Mouse (Mus musculus) heart, adult 2 months (tissue): Measurements from ENCODE around the gene Prnd.

Source experiments
- CTCF ChIP-seq: fragments of 200-600 bp; IDR thresholded peaks from 2 replicates; pipeline ENCODE4 v1.8.1; 2022; ENCODE audit warnings: antibody characterized with exemption, mild to moderate bottlenecking, moderate library complexity
- EP300 ChIP-seq: fragments of 200-500 bp; IDR thresholded peaks from 2 replicates; pipeline ENCODE4 v1.6.1; 2011; ENCODE audit warnings: low read depth, low read length, control low read depth; ENCODE audit not compliant: insufficient read depth
- POLR2A ChIP-seq: fragments of 200-500 bp; IDR thresholded peaks from 2 replicates; pipeline ENCODE4 v1.6.1; 2011; ENCODE audit warnings: mild to moderate bottlenecking, low read depth, low read length, control low read depth; ENCODE audit not compliant: insufficient read depth

- no peak for TF ChIP-seq CTCF
- no peak for TF ChIP-seq EP300
- no peak for TF ChIP-seq POLR2A
Observed at GRCm38 (mm10) chr2:131906266-131906665, 44.4 kb upstream of the Prnd start.
